Mouse (Mus musculus) frontal cortex, postnatal 14 days (tissue): ENCODE measurements around the gene Tmeff1.

ENCODE experiments used
- DNase-seq, 2 experiments: peaks; one replicate each; pipeline ENCODE4 v3.0.0; 2022; ENCODE audit warnings: low spot score in 2 of 2

Gene Tmeff1

DNA sequence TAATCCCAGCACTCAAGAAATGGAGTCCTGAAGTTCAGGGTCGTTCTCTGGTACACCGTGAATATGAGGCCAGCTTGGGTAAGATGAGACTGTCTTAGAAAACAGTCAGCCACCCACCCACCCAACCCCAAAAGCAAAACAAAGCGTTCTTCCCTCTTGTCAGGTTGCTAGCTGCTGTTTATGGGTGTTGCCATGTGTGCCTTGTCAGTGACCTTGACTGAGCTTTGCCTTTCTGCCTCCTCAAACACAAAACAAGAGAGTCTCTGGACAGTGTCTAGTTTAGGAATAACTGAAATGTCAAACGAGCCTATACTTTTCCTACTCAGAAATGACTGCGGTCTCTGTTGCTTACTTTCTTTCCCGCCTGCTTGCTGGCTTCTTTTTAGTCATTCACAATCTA is 37.3 kb downstream of the Tmeff1 start:
- no peak for DNase-seq

DNA sequence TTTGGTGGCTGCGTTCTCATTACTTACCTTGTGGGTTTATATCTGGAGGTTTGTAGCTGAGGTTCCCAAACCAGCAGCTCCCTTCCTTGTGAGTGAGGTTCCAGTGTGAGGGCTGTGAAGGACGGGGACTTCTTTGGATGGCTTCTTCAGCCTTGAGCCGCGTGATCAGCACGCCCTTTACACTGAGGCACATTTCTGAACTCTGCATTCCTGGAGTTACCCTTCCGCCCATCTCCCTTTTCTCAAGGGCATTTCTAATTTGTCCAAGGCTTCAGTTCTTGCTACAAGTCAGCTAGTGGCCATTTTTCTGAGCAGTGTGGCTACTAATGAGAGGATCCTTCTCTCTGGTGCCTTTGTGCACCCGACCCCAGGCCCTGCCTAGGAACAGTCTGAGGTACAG is 38.0 kb downstream of the Tmeff1 start:
- no peak for DNase-seq

DNA sequence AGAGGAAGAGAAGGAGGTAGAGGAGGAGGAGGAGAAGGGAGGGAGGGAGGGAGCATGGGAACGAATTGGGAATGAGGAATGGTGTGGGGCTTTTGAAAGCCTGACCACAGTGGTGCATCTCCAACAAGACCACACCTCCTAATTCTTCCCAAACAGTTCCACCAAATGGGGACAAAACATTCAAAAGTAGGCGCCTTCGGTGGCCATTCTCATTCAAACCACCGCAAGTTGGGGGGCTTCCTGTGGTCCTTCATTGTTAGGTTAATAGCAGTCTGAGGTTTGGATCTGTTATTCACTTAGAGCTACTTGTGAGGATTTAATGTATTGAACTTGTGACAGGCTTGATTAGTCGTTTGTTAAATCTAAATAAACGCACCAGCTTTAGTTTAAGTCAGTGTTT is 40.0 kb downstream of the Tmeff1 start:
- no peak for DNase-seq

DNA sequence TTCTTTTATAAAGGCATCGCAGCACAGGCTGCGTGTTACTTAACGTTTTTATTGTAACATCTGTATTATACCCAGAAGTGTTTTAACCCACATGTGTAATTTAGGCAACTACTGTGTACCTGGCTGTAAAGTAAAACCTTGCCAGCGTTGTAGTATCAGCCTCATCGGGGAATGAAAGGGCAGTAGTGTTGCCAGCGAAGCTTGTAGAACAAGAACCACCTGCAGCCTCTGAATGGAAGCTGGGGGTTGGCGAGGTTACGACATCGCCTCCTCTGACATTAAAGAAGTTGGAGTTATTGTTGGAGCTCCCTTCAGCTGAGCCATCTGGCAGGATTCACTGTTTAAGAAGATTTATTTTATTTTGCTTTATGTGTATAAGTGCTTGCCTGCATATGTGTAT is 40.9 kb downstream of the Tmeff1 start:
- no peak for DNase-seq

DNA sequence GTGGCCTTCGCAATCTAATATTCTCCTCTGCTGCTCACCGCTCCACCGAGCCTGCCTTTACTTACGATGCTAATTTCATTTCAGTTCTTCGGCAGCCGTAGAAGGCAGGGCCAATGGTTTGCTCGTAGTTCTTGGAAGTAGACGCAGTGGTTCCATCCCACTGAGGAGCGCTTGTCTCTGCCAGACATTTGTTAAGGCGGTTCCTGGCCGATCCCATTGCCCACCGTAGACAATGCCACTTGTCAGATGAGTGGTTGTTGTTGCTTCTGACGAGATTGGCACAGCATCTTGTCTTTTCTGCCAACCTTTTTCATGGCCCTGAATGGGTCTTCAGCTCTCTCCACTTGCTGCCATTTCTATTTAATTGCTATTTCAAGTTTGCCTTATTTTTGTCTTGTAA is 44.5 kb downstream of the Tmeff1 start:
- DNase-seq: no peak

DNA sequence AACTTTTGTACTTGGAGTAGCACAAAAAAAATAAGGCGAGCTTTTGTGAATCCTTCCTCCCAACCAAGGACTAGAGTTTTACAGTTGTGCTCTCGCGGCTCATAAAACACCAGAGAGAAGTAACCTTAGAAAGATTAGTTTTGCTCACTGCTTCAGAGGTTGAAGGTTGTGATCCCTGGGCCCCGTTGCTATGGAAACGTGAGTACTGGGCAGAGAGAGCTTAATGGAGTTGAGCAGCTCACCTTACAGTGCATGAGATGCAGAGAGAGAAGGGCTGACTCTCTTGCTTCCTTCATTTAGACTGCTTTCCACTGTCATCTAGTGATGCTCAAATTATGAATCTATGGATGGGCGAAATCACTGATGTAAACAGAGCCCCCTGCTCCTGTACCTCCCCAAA is 48.6 kb downstream of the Tmeff1 start:
- no peak for DNase-seq

DNA sequence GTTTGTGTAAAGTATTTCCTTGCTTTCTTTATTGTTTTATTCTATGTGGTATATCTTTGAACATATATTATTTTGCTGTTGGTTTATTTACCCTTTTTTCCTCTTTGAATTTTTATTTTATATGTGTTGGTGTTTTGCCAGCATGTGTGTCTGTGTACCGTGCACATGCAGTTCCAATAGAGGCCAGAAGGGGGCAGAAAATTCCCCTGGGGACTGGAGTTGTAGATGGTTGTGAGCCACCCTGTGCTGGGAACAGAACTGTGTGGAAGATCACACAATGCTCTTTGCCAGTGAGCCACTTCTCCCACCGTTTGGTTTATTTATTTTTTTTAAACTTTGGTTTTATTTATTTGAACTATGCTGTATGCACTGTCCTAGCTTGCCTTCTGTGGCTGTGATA is 49.1 kb downstream of the Tmeff1 start:
- no peak for DNase-seq

DNA sequence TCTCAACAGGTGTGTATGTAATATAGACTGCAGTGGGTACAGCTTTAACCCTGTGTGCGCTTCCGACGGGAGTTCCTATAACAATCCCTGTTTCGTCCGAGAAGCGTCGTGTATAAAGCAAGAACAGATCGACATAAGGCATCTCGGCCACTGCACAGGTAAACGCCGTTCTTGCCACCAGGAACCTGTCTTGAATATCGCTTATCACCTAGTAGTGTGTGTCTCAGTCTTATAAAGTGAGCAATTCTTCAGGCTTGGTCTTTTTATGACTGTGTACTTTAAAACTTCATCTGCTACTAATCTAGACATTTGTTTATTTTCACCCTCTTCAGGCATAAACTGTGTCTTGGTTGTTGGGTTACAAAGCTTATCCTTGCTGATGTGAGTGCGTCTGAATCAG is 51.9 kb downstream of the Tmeff1 start:
- DNase-seq: no peak

DNA sequence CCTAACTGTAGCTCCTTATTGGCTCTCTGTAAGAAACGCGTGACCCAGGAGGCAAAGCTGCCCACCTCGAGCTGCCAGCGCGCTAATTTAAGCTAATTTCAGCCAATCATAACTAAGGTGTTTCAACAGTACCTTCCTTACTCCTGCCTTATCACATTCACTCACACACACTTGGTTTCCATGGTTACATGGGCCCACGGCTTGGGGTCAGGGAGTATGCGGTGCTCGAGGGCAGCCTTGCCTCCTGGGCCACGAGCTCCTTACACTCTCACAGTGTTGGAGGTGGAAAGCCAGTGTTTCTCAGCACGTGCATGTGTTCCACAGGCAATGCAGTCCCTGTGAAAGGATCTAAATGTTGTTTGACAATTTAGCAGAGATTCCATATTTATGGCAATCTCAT is 53.2 kb downstream of the Tmeff1 start:
- DNase-seq: no peak

DNA sequence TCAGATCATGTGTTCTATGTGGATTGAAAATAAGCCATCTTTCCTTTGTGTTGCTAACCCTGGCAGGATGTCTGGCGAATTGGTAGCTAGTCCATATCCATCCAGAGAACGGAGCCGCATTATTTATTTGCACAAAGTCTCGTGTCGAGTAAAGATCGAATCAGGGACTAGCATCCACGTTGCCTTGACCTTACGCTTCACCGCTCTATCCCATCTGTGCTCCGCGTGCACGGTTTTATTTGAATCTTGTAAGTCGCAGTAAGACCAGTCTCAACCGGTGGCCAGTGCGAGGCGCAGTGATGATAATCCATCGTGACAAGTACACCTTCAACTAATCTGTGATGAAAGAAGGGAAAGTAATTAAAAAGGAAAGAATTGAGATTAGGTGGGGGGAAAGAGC is 54.5 kb downstream of the Tmeff1 start:
- no peak for DNase-seq

DNA sequence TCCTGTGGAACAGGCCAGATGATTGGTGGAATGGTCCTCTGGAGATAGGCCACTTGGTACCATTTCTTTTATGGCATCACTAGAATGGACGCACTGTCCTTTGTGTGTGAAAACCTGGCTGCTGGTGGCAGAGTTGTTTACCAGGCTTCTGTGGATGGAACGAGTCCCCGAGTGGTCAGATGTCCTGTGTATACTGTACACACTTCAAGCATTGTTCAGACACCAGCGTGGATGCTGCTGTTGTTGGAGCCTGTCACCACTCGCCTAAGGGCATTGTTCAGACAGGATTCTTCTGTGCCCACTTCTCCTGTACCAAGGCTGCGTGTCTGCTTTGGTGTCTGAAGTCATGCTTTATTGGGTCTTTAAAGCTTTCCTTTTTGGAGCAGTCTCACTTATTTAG is 58.8 kb downstream of the Tmeff1 start:
- DNase-seq: no peak

DNA sequence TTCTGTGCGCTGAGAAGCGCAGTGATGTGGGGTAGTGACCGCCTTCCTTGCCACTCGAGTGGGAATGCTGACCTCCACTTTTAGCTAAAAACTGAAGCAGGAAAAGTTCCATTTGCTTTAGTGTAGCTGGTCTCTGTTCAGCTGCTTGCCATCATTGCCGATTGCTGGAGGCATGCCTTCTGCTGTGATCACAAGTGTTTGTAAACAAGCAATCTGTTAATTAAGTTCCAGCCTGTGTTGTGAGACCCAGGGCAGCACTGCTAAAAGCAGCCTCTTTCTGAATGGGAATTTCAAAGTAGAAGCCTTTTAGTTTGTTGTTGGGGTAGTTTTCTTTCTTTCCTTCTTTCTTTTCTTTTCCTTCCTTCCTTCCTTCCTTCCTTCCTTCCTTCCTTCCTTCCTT is 61.2 kb downstream of the Tmeff1 start:
- DNase-seq: no peak

DNA sequence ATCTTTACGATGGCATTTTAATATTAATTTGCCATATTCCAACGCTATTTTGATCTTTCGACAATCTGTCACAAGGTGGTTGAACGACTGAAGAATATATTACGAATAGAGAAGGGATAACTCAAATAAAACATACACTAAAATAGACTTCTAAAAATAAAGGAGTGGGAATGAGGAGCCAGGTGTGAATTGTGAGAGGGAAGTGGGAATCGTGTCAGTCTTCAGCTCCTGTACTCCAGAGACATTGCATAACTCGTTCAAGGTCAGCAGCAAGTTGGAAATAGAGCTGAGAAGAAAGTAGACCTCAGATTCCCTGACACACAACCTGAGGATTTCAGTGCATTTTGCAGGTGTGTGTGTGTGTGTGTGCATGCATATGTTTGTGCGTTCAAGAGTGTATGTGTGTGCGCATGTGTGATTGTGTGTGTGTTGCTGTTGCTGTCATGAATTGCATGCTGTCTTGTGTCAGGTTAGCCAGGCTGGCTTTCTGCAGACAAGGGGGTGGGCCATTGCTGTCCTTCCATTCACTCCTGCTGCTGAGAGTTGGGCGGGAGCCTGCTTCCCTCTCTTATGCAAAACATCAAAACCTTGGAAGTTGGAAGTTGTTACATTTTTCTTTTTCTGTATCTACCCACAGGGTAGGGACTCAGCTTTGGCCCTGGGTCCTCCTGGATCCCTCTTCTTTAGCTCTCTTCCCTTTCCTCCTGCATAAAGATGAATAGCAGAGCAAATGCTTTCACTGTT is 65.8 kb downstream of the Tmeff1 start:
- no peak for DNase-seq

DNA sequence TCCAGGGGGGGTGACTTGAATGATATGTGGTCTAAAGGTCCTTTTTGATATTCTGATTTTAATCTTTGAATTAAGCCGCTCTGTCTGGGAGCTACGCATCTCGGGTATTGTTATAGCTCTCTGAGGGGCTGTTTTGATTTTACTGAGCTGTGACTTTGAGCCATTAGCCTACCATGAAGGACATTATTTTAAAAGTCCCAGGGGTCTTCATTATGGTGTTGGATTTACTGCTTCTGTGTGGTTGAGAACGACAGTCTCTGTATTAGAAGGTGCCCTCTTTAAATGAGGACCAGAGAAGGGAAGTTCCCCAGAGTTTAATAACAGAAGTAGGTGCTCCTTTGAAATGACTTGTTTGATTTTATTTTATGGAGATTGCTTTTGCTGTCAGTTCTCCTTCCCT is 69.1 kb downstream of the Tmeff1 start:
- no peak for DNase-seq

DNA sequence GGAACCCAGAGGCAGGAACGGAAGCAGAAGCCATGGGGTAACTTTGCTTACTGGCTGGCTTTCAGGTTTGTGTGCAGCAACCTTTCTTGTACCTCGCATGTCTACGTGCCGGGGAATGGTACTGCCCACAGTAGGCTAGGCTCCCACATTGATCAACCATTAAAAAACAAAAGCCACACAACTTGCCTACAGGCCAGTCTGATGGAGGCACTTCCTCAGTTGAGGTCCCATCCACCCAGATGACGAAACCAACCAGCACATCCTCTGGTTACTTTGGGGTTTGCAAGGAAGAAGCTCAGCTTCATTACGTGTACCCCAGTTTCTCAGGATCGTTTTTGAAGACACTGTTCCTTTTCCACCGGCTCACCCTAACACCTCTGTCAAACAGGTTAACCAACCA is 71.6 kb downstream of the Tmeff1 start:
- no peak for DNase-seq

DNA sequence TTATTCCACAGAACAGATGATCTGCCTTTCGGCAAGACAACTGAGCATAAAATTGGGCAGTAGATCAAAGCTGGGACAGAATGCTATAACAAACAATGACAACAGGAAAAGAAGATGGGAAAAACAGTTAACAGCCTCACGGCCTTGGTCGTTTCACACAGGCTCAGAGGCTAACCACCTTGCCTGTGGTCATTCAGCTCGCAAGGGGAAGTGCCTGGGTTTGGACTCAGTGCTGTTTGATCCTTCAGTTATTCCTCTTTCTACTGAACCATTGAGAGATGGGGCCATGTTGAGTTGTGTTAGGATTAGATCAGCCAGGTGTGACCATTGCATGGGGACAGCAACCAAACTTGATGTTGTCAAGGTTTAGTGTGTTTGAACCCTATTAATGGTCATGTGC is 75.2 kb downstream of the Tmeff1 start:
- DNase-seq: no peak

DNA sequence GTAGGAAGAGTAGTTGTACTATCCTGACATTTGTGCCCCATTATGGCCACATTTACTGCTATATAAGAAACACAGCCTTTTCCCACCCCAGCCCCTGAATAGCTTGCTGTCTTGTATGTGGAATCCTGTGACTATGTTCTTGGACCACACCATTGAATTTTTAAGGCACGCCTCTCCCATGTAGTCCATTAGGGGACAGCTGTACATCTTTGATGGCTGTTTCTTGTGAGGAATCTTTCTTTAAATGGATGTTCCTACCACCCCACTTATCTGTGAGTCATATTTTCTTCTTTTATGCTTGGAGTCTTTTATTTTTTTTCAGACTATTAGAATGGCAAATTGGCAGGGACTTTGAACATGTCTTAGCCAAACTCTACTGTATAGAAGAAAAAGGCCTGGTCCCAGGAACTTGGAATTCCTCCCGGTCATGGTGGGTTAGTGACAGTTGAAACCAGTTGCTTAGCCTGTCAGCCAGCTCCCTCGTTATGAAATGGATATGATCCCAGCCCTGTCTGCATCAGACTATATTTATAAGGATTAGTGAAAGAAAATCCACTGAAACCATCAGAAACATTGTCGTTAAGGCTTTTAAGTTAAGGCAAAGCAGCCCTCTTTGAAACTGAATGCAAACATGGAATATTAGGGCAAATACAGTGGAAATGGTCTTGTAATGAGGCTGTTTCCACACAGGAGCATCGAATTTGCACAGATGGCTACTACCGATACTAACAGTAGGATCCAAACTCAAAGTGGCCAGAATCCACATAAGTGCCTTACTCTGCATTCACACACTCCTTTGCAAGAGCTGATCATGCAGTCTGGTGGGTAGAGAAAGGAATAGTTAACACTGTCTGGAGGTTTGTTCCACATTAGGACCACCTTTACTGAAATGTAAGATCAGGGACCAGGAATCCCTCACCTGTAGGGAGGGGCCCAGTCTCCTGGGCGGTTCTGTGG is 75.9 kb downstream of the Tmeff1 start:
- no peak for DNase-seq

DNA sequence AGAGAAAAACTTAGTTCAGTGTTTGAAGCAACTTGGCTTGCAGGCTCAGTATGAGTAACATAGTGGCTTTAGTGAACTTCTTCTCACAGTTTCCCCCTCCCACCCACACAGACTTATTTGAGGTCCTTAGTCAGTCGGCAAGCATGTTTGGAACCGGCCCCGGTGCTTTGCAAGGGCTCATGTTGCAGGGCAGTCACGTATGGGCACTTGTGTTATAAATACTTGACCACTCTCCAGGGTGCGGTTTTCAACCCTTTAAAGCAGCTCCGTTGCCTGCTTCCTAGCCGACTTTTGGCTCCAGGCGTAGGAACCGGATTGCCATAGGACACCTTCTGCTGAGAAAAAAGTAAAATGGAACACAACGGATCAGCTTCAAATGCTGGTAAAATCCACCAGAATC is 78.3 kb downstream of the Tmeff1 start, which contains the start of gene Cavin4:
Cavin4 (plus strand) TSS at position 244 of the 400 bp plus-strand sequence.
- DNase-seq: no peak

DNA sequence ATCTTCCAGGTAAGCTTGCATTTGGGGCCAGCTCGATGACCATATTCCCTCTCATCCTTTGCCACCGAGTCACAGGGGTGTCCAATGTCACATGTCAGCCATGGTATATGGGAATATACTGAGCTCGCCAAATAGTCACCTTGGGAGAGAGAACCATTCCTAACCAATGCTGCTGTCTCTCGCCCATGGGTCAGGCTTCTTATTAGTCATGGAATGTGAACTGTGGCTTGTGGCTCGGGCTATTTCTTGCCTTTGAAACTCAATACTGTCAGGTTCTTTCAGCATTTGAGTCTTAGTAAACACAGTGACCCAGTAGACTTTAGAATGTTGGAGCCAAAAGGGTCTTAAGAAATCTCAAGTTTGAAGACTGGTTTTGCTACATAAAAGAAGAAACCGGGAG is 79.0 kb downstream of the Tmeff1 start:
- DNase-seq: no peak

DNA sequence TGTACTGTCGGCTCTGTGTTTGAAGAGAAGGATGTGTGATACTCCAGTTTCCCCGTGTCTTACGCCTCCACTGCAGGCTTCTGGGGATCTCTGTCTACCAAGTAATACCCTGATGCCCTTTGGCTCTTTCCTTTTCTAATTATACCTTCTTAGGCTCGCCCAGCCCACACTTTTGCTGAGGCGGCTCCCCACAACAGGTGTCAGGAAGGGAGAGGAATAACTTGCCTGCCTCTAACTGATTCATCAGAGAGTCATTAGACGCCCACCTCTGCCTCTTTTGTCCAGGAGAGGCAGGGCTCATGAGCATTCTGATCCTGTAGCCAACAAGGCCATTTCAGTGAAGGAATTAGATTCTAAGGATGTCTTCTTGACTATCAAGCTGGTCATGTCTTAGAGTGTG is 82.3 kb downstream of the Tmeff1 start:
- no peak for DNase-seq

DNA sequence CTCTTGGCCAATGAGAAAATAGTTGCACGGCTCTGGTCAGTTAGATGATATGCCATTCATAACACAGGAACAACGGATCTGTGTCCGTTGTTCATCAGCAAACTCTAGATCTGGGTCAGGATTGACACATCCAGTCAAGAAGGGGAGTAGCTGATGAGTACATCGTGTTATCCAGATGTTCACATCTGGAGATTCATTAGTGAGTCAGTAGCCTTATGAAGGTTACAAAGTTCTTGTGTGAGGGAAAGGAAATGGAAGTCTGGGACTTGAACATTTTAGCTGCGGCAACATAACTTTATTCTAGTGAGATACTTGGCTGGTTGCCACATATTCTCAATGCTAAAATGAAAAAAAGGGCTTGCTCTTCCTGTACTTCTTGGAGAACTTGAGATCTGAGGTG is 87.9 kb downstream of the Tmeff1 start:
- DNase-seq: no peak

DNA sequence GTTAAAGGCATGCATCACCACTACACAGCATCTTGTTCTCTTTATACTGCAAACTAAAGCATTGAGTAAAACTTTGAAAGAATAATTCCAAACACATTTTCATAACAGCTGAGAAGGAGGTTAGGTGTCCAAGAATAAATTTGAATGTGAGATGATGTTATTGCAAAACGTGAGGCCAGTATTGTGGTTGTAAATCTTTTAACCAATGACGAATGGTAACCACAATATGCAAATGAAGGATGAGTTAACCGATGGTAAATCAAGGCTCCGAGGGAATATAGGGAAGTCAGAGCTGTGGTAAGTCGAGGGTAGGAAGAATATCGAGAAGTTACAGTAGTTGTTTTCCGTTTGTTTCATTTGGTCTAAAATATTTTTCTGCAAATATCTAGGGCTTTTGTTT is 89.4 kb downstream of the Tmeff1 start:
- DNase-seq: no peak

DNA sequence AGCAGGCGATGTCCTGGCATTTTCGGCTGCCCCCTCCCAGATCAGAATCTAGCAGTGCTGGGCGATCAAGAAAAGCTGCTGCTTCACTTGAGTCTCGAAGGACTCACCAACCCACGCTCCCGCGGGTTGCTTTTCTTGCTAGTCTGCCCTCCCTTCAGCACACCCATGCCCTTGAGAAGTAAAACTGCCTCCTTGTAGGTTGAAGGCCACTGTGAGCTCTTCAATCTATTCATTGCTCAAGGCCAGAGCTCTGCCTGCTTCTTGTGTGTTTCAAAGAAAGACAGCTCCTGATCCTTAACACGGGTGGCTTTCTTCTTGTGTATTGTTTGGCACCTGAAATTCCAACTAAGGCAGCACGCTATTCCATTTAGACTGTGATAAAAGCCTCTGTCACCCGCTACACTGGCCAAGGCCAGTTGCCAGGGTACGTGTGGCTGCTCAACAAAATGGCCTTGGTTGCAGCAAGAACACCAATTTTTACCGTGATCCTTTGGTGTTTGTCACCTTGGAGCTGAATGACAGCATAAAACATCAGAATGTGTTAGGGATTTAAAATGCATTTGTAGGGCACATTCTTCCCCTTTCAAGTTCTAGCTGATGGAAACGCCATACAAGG is 91.7 kb downstream of the Tmeff1 start:
- DNase-seq: no peak
